In the genomic region with DNA sequence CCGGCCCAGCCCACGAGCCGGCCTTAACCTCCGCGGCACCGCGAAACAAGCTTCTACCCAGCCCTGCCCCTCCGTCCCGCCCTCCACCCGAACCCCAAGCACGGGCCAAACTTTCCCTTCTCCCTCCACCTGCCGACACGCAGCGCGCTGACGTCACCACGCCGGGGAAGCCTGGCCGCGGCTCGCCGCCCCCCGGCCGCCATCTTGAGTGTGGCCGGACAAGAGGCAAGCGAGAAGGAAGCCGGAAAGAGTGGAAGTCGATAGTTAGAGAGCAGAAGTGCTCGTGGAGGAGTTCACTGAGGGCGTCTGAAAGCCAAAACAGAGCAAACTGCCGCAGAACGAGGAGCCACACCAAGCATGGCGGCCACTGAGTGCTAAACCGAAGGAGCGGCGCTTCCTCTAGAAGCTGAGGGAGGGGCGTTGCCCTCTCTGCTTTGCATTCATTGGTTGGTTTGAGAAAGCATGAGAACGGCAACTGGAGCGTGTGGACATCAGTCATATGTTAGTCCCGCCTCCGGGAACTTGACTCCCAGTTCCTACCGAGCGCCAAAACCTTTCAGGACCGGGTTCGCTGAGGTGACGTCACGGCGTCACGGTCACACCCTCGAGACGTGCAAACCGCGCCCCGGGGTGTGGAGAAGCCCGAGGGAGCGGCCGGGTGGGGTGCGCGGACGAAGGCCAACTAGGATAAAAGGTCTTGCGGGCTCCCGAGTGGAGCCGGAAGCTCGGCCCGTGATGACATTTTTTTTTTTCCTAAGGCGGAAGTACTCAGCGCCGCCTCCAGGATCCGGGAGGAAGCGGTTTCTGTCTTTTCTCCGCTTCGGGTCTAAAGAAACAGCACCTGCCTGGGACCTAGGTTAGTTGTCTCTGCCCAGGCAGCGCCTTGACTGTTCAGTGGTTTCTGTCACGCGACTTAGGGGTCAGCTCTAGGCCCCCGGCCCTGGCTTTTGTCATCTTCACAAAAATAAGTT, we compare ENCODE assay signal across 8 mouse cellular contexts. TPM values are rescaled to one million over a fixed set of nuclear protein-coding genes. Genes with fewer than 3 reads are reported as not detected.
DNase-seq lines count a peak whose midpoint lies in the region; ATAC-seq and TF ChIP-seq lines count a peak whose summit lies in the region.

A gene (minus strand): TSS at position 139 of the 971 bp plus-strand sequence.

- H3K9ac ChIP-seq in lung, postnatal 0 days (replicated peaks; ENCODE audit: low read depth) = peak within 1 kb of the TSS; percentile 73

- peak; percentile 65 for TF ChIP-seq CTCF in lung, postnatal 0 days (IDR thresholded peaks at IDR 0.05)

- WGBS in hindbrain, embryonic 10.5 days = under 1% methylated on average over 76 of the region's 76 CpGs
- under 1% methylated on average over 70 of the region's 76 CpGs for WGBS in lung, postnatal 0 days

- H3K4me2 ChIP-seq in lung, postnatal 0 days (replicated peaks; ENCODE audit: low read depth, low read length) = peak within 1 kb of the TSS; percentile 98

- H3K27ac ChIP-seq in hindbrain, embryonic 10.5 days = peak within 1 kb of the TSS; percentile 99
- peak within 1 kb of the TSS; percentile 91 for H3K27ac ChIP-seq in lung, postnatal 0 days (ENCODE audit: low read length)

- ATAC-seq in frontal cortex, adult (ENCODE audit: low TSS enrichment) = peak; percentile 97
- ATAC-seq in lung, postnatal 0 days = peak; percentile 97

- no peaks in the 10 kb centered on the region for H3K27me3 ChIP-seq in hindbrain, embryonic 10.5 days (ENCODE audit: insufficient read depth, poor library complexity, severe bottlenecking)
- no peaks in the 10 kb centered on the region for H3K27me3 ChIP-seq in lung, postnatal 0 days (replicated peaks; ENCODE audit: insufficient read depth, low read length)

- H3K4me1 ChIP-seq in hindbrain, embryonic 10.5 days (replicated peaks) = peaks cover 27% of the 10 kb centered on the region
- H3K4me1 ChIP-seq in lung, postnatal 0 days (ENCODE audit: insufficient read depth, low read depth, low read length) = peaks cover 6% of the 10 kb centered on the region; the same call in 1 of the 2 replicates

- H3K9me3 ChIP-seq in hindbrain, embryonic 10.5 days = no peaks in the 10 kb centered on the region
- no peaks in the 10 kb centered on the region for H3K9me3 ChIP-seq in lung, postnatal 0 days (ENCODE audit: low read length)

- H3K36me3 ChIP-seq in hindbrain, embryonic 10.5 days = peaks cover 4% of the 10 kb centered on the region; the same call in 1 of the 2 replicates
- H3K36me3 ChIP-seq in lung, postnatal 0 days (ENCODE audit: insufficient read depth, low read length) = no peaks in the 10 kb centered on the region

- DNase-seq in MN1 (ENCODE audit: low spot score) = peak; percentile 99
- DNase-seq in cerebellum, adult 9-10 months = peak; percentile 100
- peak; percentile 97 for DNase-seq in hindbrain, embryonic 10.5 days (ENCODE audit: low spot score)
- peak; percentile 99 for DNase-seq in layer of hippocampus, adult 9-11 months
- DNase-seq in lung, postnatal 0 days (ENCODE audit: low spot score) = peak; percentile 100
- DNase-seq in ovary, postnatal 14 days (ENCODE audit: low spot score) = peak; percentile 96
- peak; percentile 97 for DNase-seq in thymus, postnatal 14 days

- peak; percentile 66 for TF ChIP-seq EP300 in lung, postnatal 0 days (IDR thresholded peaks at IDR 0.05)

- H3K4me3 ChIP-seq in hindbrain, embryonic 10.5 days = peak within 1 kb of the TSS; percentile 95
- H3K4me3 ChIP-seq in lung, postnatal 0 days (ENCODE audit: low read depth, low read length) = peak within 1 kb of the TSS; percentile 87

RNA-seq across cellular contexts. Expression of the gene that starts here (rescaled TPM):
- 14.3 and 14.7 TPM in 2 replicates for polyA plus RNA-seq in hindbrain, embryonic 10.5 days (2016; fragmentation: Nextera tagmentation; extraction: Ambion mirVana)
- 6.6 and 8.0 TPM in 2 replicates for polyA plus RNA-seq in lung, postnatal 0 days (2015; fragmentation: Nextera tagmentation; extraction: Ambion mirVana)

Comparison
In these comparisons a context has a peak if more than half of its experiments do, and no peak if none do; other contexts are left out.
1. Peak in every context shown above with its lines: DNase-seq, ATAC-seq, H3K4me3 ChIP-seq and H3K27ac ChIP-seq.